Mouse (Mus musculus) bone marrow macrophage, adult 2 months (primary cell): ENCODE results near the gene Fndc7.

ENCODE experiments used
- CTCF ChIP-seq: IDR thresholded peaks from 2 replicates; pipeline ENCODE4 v1.5.1; 2012; ENCODE audit warnings: low read depth, mild to moderate bottlenecking, low read length, moderate library complexity
- POLR2A ChIP-seq: IDR thresholded peaks from 2 replicates; pipeline ENCODE4 v1.6.1; 2012; ENCODE audit warnings: mild to moderate bottlenecking, low read depth, low read length, borderline replicate concordance

DNA sequence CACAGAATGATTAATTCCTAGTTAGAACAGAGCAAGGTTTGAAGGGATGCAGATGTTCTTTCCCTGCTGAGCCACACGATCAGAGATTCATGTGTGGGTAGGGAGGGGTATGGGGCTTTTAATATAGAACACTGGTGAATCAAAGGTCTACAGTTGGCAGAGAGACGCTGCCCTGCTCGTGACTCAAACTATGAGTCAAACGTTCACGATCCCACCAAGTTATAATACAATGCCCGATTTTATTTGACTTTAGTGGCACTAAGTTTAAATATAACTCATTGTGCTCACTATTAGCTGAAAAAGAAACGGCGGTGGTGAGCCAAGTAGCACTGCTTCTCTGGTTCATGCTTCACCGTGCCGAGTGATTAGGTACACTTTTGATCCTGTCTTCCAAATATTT is 26.7 kb downstream of the Fndc7 start:
- TF ChIP-seq CTCF (no peak), POLR2A (no peak)
